Mouse (Mus musculus): ENCODE measurements at regions not wholly inside any gene's neighbourhood (a gene's known extent, or its start where the extent isn't known, plus 50 kb on each side); places are given as distances from the start of the nearest gene placed in this dataset.
A peak's percentile ranks its signal among the peaks of the same experiment; 100 is the strongest.

DNA sequence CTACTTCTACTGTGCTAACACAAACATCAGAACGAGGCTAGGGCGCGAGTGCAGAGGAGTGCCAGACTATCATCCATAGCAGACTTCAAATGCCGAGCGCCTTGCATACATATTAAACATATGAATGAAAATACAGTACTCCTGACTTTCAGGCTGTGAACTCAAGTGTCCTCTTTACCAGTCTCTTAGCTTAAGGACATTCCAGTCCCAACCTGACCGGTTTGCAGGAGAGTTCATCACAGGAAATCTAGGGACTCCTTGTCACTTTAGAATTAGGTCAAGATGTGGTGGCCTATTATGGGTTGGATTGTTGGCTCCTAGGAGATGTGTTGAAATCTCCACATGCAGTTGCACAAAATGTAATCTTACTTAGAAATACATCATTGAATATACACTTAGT lies 150.9 kb upstream of the Rbms1 start:
- H3K36me3 ChIP-seq (ENCODE audit: control insufficient read depth, insufficient read depth) = no peaks in the 10 kb centered on the region
- no peak for TF ChIP-seq MAX (IDR thresholded peaks at IDR 0.05; ENCODE audit: low read depth)
- TF ChIP-seq E2F4 (IDR thresholded peaks at IDR 0.05; ENCODE audit: insufficient read depth) = no peak
- TF ChIP-seq MYOD1 (IDR thresholded peaks at IDR 0.05; ENCODE audit: control insufficient read depth in 1 of 3, insufficient read length in 2 of 3, low read depth in 2 of 3) = no peak
- no peak for TF ChIP-seq REST (IDR thresholded peaks at IDR 0.05; ENCODE audit: insufficient read depth, insufficient read length)
- TF ChIP-seq CEBPB (IDR thresholded peaks at IDR 0.05; ENCODE audit: insufficient read depth, poor library complexity, severe bottlenecking) = no peak
- no peak for TF ChIP-seq TCF12 (IDR thresholded peaks at IDR 0.05; ENCODE audit: insufficient read depth, poor library complexity, severe bottlenecking)
- H3K4me2 ChIP-seq (ENCODE audit: low read depth) = no peak overlapping the region
- H3K79me2 ChIP-seq (ENCODE audit: control insufficient read depth, insufficient read depth) = no peaks in the 10 kb centered on the region
- no peaks in the 10 kb centered on the region for H3K27me3 ChIP-seq (ENCODE audit: control insufficient read depth, insufficient read depth, insufficient read length)
- H3ac ChIP-seq (ENCODE audit: control insufficient read depth, insufficient read length) = no peak overlapping the region
- no peak overlapping the region for H3K4me3 ChIP-seq

DNA sequence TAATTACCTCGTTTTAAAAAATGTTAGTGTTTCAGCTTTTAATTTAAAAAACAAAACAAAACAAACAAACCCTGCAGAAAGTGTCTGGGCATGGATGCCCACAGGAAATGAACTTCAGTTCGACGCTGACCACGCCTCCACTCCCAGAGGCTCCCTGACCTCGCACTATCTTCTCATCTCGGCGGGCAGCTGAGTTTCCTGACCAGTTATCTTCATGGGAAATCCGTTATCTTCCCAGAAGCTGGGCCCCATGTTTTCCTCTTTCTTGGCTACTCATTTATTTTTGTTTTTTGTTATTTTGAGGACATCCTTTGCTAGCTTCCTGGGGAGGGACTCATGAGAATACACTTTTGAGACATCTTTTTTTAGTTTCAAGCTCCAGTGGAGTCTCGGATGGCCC lies 147.6 kb upstream of the Rbms1 start:
- H3K4me3 ChIP-seq = no peak overlapping the region
- no peaks in the 10 kb centered on the region for H3K27me3 ChIP-seq (ENCODE audit: control insufficient read depth, insufficient read depth, insufficient read length)
- no peak overlapping the region for H3K4me2 ChIP-seq (ENCODE audit: low read depth)
- H3ac ChIP-seq (ENCODE audit: control insufficient read depth, insufficient read length) = no peak overlapping the region
- TF ChIP-seq SRF (IDR thresholded peaks at IDR 0.05; ENCODE audit: control insufficient read depth, insufficient read length, low read depth) (no peak), E2F4 (IDR thresholded peaks at IDR 0.05; ENCODE audit: insufficient read depth) (no peak), CEBPB (IDR thresholded peaks at IDR 0.05; ENCODE audit: insufficient read depth, poor library complexity, severe bottlenecking) (no peak), MYOD1 (IDR thresholded peaks at IDR 0.05; ENCODE audit: control insufficient read depth in 1 of 3, insufficient read length in 2 of 3, low read depth in 2 of 3) (no peak), MAX (IDR thresholded peaks at IDR 0.05; ENCODE audit: low read depth) (no peak), TCF12 (IDR thresholded peaks at IDR 0.05; ENCODE audit: insufficient read depth, poor library complexity, severe bottlenecking) (no peak), POLR2A (IDR thresholded peaks at IDR 0.05; ENCODE audit: insufficient read length, low read depth) (no peak), USF1 (IDR thresholded peaks at IDR 0.05; ENCODE audit: low read depth) (no peak), MYOG (IDR thresholded peaks at IDR 0.05; ENCODE audit: control insufficient read depth in 1 of 3, insufficient read depth in 1 of 3, insufficient read length in 2 of 3, low read depth in 2 of 3) (no peak), POLR2AphosphoS2 (IDR thresholded peaks at IDR 0.05; ENCODE audit: insufficient read length, low read depth) (no peak), TCF3 (IDR thresholded peaks at IDR 0.05; ENCODE audit: insufficient read length, low read depth) (no peak), REST (IDR thresholded peaks at IDR 0.05; ENCODE audit: insufficient read depth, insufficient read length) (no peak)
- H3K79me2 ChIP-seq (ENCODE audit: control insufficient read depth, insufficient read depth) = no peaks in the 10 kb centered on the region
- H3K36me3 ChIP-seq (ENCODE audit: control insufficient read depth, insufficient read depth) = no peaks in the 10 kb centered on the region

DNA sequence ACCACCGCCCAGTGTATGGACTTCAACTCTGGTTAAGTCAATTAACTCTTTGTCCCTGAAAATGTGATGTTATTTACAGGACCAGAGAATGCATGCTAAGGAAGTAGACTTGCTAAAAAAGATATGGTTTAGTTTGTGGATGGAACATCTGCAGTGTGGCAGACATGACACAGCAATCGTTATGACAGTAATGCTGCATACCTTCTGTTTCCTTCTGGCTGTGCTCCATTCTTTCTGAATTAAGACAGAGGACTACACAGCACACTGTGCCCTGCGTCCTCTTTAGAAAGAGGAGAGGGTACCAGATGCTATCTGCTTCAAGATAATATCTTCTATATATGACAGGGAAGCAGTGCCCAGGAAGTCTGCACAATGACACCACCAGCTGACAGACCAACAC lies 146.6 kb upstream of the Rbms1 start:
- Histone ChIP-seq H3K27me3 (ENCODE audit: control insufficient read depth, insufficient read depth, insufficient read length) (no peaks in the 10 kb centered on the region), H3ac (ENCODE audit: control insufficient read depth, insufficient read length) (no peak overlapping the region), H3K4me2 (ENCODE audit: low read depth) (no peak overlapping the region), H3K79me2 (ENCODE audit: control insufficient read depth, insufficient read depth) (no peaks in the 10 kb centered on the region), H3K4me3 (no peak overlapping the region), H3K36me3 (ENCODE audit: control insufficient read depth, insufficient read depth) (no peaks in the 10 kb centered on the region)
- TF ChIP-seq MAX (IDR thresholded peaks at IDR 0.05; ENCODE audit: low read depth) = no peak
- TF ChIP-seq REST (IDR thresholded peaks at IDR 0.05; ENCODE audit: insufficient read depth, insufficient read length) = no peak
- no peak for TF ChIP-seq TCF3 (IDR thresholded peaks at IDR 0.05; ENCODE audit: insufficient read length, low read depth)
- TF ChIP-seq MYOG (IDR thresholded peaks at IDR 0.05; ENCODE audit: control insufficient read depth in 1 of 3, insufficient read depth in 1 of 3, insufficient read length in 2 of 3, low read depth in 2 of 3) = no peak
- no peak for TF ChIP-seq POLR2AphosphoS2 (IDR thresholded peaks at IDR 0.05; ENCODE audit: insufficient read length, low read depth)
- TF ChIP-seq TCF12 (IDR thresholded peaks at IDR 0.05; ENCODE audit: insufficient read depth, poor library complexity, severe bottlenecking) = no peak
- no peak for TF ChIP-seq USF1 (IDR thresholded peaks at IDR 0.05; ENCODE audit: low read depth)
- TF ChIP-seq SRF (IDR thresholded peaks at IDR 0.05; ENCODE audit: control insufficient read depth, insufficient read length, low read depth) = no peak
- no peak for TF ChIP-seq POLR2A (IDR thresholded peaks at IDR 0.05; ENCODE audit: insufficient read length, low read depth)
- no peak for TF ChIP-seq CEBPB (IDR thresholded peaks at IDR 0.05; ENCODE audit: insufficient read depth, poor library complexity, severe bottlenecking)
- no peak for TF ChIP-seq MYOD1 (IDR thresholded peaks at IDR 0.05; ENCODE audit: control insufficient read depth in 1 of 3, insufficient read length in 2 of 3, low read depth in 2 of 3)
- no peak for TF ChIP-seq E2F4 (IDR thresholded peaks at IDR 0.05; ENCODE audit: insufficient read depth)

DNA sequence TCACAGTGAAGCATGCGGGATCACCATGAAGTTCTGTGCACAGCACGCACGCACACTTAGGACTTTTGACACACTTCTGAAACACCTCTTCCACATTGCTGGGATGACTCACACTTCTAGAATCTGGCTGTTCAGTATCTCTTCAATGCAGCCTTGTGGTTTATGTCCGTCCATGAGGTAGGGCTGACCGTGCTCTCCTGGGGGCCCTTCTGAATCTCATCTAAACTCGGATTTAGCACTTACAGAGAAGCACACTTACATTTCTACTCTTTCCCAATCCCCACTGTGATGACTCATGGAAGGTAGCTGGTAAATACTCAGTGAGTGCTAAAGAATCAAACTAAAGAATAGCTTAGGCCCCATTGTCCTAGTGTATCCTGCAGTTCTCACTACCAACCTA lies 142.2 kb upstream of the Rbms1 start:
- H3K4me2 ChIP-seq (ENCODE audit: low read depth) = no peak overlapping the region
- H3K36me3 ChIP-seq (ENCODE audit: control insufficient read depth, insufficient read depth) = no peaks in the 10 kb centered on the region
- H3K4me3 ChIP-seq = no peak overlapping the region
- no peaks in the 10 kb centered on the region for H3K27me3 ChIP-seq (ENCODE audit: control insufficient read depth, insufficient read depth, insufficient read length)
- TF ChIP-seq CEBPB (IDR thresholded peaks at IDR 0.05; ENCODE audit: insufficient read depth, poor library complexity, severe bottlenecking) = no peak
- no peak for TF ChIP-seq POLR2AphosphoS2 (IDR thresholded peaks at IDR 0.05; ENCODE audit: insufficient read length, low read depth)
- TF ChIP-seq SRF (IDR thresholded peaks at IDR 0.05; ENCODE audit: control insufficient read depth, insufficient read length, low read depth) = no peak
- no peak overlapping the region for H3ac ChIP-seq (ENCODE audit: control insufficient read depth, insufficient read length)
- no peaks in the 10 kb centered on the region for H3K79me2 ChIP-seq (ENCODE audit: control insufficient read depth, insufficient read depth)

DNA sequence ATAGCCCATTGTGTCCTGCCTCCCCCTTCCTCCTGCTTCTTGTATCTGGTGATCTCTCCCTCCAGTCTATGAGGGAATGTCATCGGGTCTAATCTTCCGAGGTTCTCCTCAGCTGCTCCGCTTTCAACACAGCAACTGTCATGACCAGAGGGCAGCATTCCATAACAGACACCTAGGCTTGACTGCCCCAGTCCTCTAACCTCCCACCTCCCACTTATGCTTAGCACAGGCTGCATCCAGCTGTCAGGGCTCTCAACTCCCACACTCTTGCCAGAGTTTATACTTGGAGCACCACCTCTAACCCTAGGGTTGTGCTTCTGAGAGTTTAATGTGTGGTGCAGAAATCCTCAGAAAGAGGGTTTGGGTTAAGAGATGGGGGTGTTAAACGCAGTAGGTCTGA lies 137.9 kb upstream of the Rbms1 start:
- Histone ChIP-seq H3K36me3 (ENCODE audit: control insufficient read depth, insufficient read depth) (no peaks in the 10 kb centered on the region), H3ac (ENCODE audit: control insufficient read depth, insufficient read length) (no peak overlapping the region), H3K79me2 (ENCODE audit: control insufficient read depth, insufficient read depth) (no peaks in the 10 kb centered on the region), H3K27me3 (ENCODE audit: control insufficient read depth, insufficient read depth, insufficient read length) (no peaks in the 10 kb centered on the region), H3K4me3 (no peak overlapping the region), H3K4me2 (ENCODE audit: low read depth) (no peak overlapping the region)
- no peak for TF ChIP-seq REST (IDR thresholded peaks at IDR 0.05; ENCODE audit: insufficient read depth, insufficient read length)
- no peak for TF ChIP-seq USF1 (IDR thresholded peaks at IDR 0.05; ENCODE audit: low read depth)
- TF ChIP-seq TCF3 (IDR thresholded peaks at IDR 0.05; ENCODE audit: insufficient read length, low read depth) = no peak
- TF ChIP-seq MYOG (IDR thresholded peaks at IDR 0.05; ENCODE audit: control insufficient read depth in 1 of 3, insufficient read depth in 1 of 3, insufficient read length in 2 of 3, low read depth in 2 of 3) = peak; percentile 61 to 91 (median 66)
- TF ChIP-seq TCF12 (IDR thresholded peaks at IDR 0.05; ENCODE audit: insufficient read depth, poor library complexity, severe bottlenecking) = peak; percentile 27
- TF ChIP-seq CEBPB (IDR thresholded peaks at IDR 0.05; ENCODE audit: insufficient read depth, poor library complexity, severe bottlenecking) = no peak
- no peak for TF ChIP-seq MAX (IDR thresholded peaks at IDR 0.05; ENCODE audit: low read depth)
- no peak for TF ChIP-seq POLR2AphosphoS2 (IDR thresholded peaks at IDR 0.05; ENCODE audit: insufficient read length, low read depth)
- TF ChIP-seq POLR2A (IDR thresholded peaks at IDR 0.05; ENCODE audit: insufficient read length, low read depth) = no peak
- peak in 2 of 3 experiments; percentile 62 to 90 for TF ChIP-seq MYOD1 (IDR thresholded peaks at IDR 0.05; ENCODE audit: control insufficient read depth in 1 of 3, insufficient read length in 2 of 3, low read depth in 2 of 3)
